Mouse (Mus musculus): ENCODE measurements around the gene Clstn2. TPM values are rescaled to one million over a fixed set of nuclear protein-coding genes. Genes with fewer than 3 reads are reported as not detected.

The Clstn2 gene
- polyA plus RNA-seq, 1 experiment: not detected

- Histone ChIP-seq H3K4me1 (ENCODE audit: control insufficient read depth, insufficient read depth, low read length) (no peaks in the 10 kb centered on the region), H3K27ac (ENCODE audit: insufficient read depth, low read depth, low read length) (no peak overlapping the region), H3K4me3 (ENCODE audit: insufficient read depth, low read depth, low read length) (no peak overlapping the region)
- TF ChIP-seq POLR2A (IDR thresholded peaks at IDR 0.05; ENCODE audit: insufficient read depth, low read depth, low read length) (no peak), CTCF (IDR thresholded peaks at IDR 0.05; ENCODE audit: insufficient read depth, low read depth, low read length) (no peak)
- 42% methylated on average over 8 of the region's 8 CpGs for WGBS
Measured at GRCm38 (mm10) chr9:97867013-97867700, 165.8 kb downstream of the Clstn2 start.

- TF ChIP-seq POLR2A (IDR thresholded peaks at IDR 0.05; ENCODE audit: insufficient read depth, low read depth, low read length) (no peak), CTCF (IDR thresholded peaks at IDR 0.05; ENCODE audit: insufficient read depth, low read depth, low read length) (no peak)
- H3K4me3 ChIP-seq (ENCODE audit: insufficient read depth, low read depth, low read length): no peak overlapping the region
- peaks cover 2% of the 10 kb centered on the region; the same call in 1 of the 2 replicates for H3K4me1 ChIP-seq (ENCODE audit: control insufficient read depth, insufficient read depth, low read length)
Measured at GRCm38 (mm10) chr9:97852859-97853258, 180.1 kb downstream of the Clstn2 start.

GRCm38 (mm10) chr9:97847873-97848838, 184.8 kb downstream of the Clstn2 start:
- H3K4me3 ChIP-seq (ENCODE audit: insufficient read depth, low read depth, low read length): no peak overlapping the region
- H3K4me1 ChIP-seq (ENCODE audit: control insufficient read depth, insufficient read depth, low read length): peaks cover 2% of the 10 kb centered on the region; the same call in 1 of the 2 replicates
- H3K27ac ChIP-seq (ENCODE audit: insufficient read depth, low read depth, low read length): peak overlapping the region; percentile 74
- 25% methylated on average over 12 of the region's 12 CpGs for WGBS
- no peak for TF ChIP-seq POLR2A (IDR thresholded peaks at IDR 0.05; ENCODE audit: insufficient read depth, low read depth, low read length)
- TF ChIP-seq CTCF (IDR thresholded peaks at IDR 0.05; ENCODE audit: insufficient read depth, low read depth, low read length): no peak

More at GRCm38 (mm10) chr9:97852859-97853258, 180.1 kb downstream of the Clstn2 start:
- H3K27ac ChIP-seq (ENCODE audit: insufficient read depth, low read depth, low read length): no peak overlapping the region

- H3K27ac ChIP-seq (ENCODE audit: insufficient read depth, low read depth, low read length): no peak overlapping the region
- no peak overlapping the region for H3K4me3 ChIP-seq (ENCODE audit: insufficient read depth, low read depth, low read length)
- H3K4me1 ChIP-seq (ENCODE audit: control insufficient read depth, insufficient read depth, low read length): no peaks in the 10 kb centered on the region
- WGBS: 90% methylated on average over 7 of the region's 7 CpGs
- TF ChIP-seq CTCF (IDR thresholded peaks at IDR 0.05; ENCODE audit: insufficient read depth, low read depth, low read length) (no peak), POLR2A (IDR thresholded peaks at IDR 0.05; ENCODE audit: insufficient read depth, low read depth, low read length) (no peak)
Measured at GRCm38 (mm10) chr9:97842054-97842453, 190.9 kb downstream of the Clstn2 start.

- TF ChIP-seq CTCF (IDR thresholded peaks at IDR 0.05; ENCODE audit: insufficient read depth, low read depth, low read length) (no peak), POLR2A (IDR thresholded peaks at IDR 0.05; ENCODE audit: insufficient read depth, low read depth, low read length) (no peak)
- peaks cover 5% of the 10 kb centered on the region for H3K4me1 ChIP-seq (ENCODE audit: control insufficient read depth, insufficient read depth, low read length)
- H3K27ac ChIP-seq (ENCODE audit: insufficient read depth, low read depth, low read length): no peak overlapping the region
- no peak overlapping the region for H3K4me3 ChIP-seq (ENCODE audit: insufficient read depth, low read depth, low read length)
- WGBS: 93% methylated on average over 3 of the region's 3 CpGs
Measured at GRCm38 (mm10) chr9:97831216-97831615, 201.8 kb downstream of the Clstn2 start.

- no peak overlapping the region for H3K4me3 ChIP-seq (ENCODE audit: insufficient read depth, low read depth, low read length)
- H3K27ac ChIP-seq (ENCODE audit: insufficient read depth, low read depth, low read length): no peak overlapping the region
- WGBS: 86% methylated on average over 2 of the region's 2 CpGs
- peaks cover 7% of the 10 kb centered on the region for H3K4me1 ChIP-seq (ENCODE audit: control insufficient read depth, insufficient read depth, low read length)
- no peak for TF ChIP-seq POLR2A (IDR thresholded peaks at IDR 0.05; ENCODE audit: insufficient read depth, low read depth, low read length)
- no peak for TF ChIP-seq CTCF (IDR thresholded peaks at IDR 0.05; ENCODE audit: insufficient read depth, low read depth, low read length)
Measured at GRCm38 (mm10) chr9:97829919-97830318, 203.1 kb downstream of the Clstn2 start.

GRCm38 (mm10) chr9:97827689-97828088, 205.3 kb downstream of the Clstn2 start:
- H3K27ac ChIP-seq (ENCODE audit: insufficient read depth, low read depth, low read length): no peak overlapping the region
- no peak overlapping the region for H3K4me3 ChIP-seq (ENCODE audit: insufficient read depth, low read depth, low read length)
- 29% methylated on average over 10 of the region's 10 CpGs for WGBS
- TF ChIP-seq CTCF (IDR thresholded peaks at IDR 0.05; ENCODE audit: insufficient read depth, low read depth, low read length) (no peak), POLR2A (IDR thresholded peaks at IDR 0.05; ENCODE audit: insufficient read depth, low read depth, low read length) (no peak)
- H3K4me1 ChIP-seq (ENCODE audit: control insufficient read depth, insufficient read depth, low read length): peaks cover 7% of the 10 kb centered on the region

GRCm38 (mm10) chr9:97826077-97826947, 206.7 kb downstream of the Clstn2 start:
- WGBS: 64% methylated on average over 16 of the region's 16 CpGs
- Histone ChIP-seq H3K4me3 (ENCODE audit: insufficient read depth, low read depth, low read length) (no peak overlapping the region), H3K27ac (ENCODE audit: insufficient read depth, low read depth, low read length) (no peak overlapping the region), H3K4me1 (ENCODE audit: control insufficient read depth, insufficient read depth, low read length) (peaks cover 7% of the 10 kb centered on the region)
- TF ChIP-seq CTCF (IDR thresholded peaks at IDR 0.05; ENCODE audit: insufficient read depth, low read depth, low read length): no peak
- no peak for TF ChIP-seq POLR2A (IDR thresholded peaks at IDR 0.05; ENCODE audit: insufficient read depth, low read depth, low read length)

Data from olfactory bulb, adult 2 months (tissue).